8 mouse cellular contexts compared by ENCODE assay signal in genomic region chr12:76472046-76472445, GRCm38 (mm10). TPM values are rescaled to one million over a fixed set of nuclear protein-coding genes. Genes with fewer than 3 reads are reported as not detected.
DNase-seq lines count a peak whose midpoint lies in the region; ATAC-seq and TF ChIP-seq lines count a peak whose summit lies in the region.

No protein-coding gene starts in this region.

- peak; percentile 69 for ATAC-seq in hindbrain, postnatal 0 days
- ATAC-seq in midbrain, embryonic 13.5 days = 0 out of 2 replicates have a peak, but pooled peaks have one; percentile 27

- H3K4me3 ChIP-seq in testis, adult 2 months (ENCODE audit: control insufficient read depth, low read depth, low read length) = no peak overlapping the region
- no peak overlapping the region for H3K4me3 ChIP-seq in forebrain, embryonic 10.5 days
- no peak overlapping the region for H3K4me3 ChIP-seq in hindbrain, postnatal 0 days (ENCODE audit: low read length)
- no peak overlapping the region for H3K4me3 ChIP-seq in midbrain, embryonic 13.5 days (replicated peaks)

- 17% methylated on average over 4 of the region's 4 CpGs for WGBS in forebrain, embryonic 10.5 days
- WGBS in hindbrain, postnatal 0 days = 8% methylated on average over 4 of the region's 4 CpGs
- 8% methylated on average over 4 of the region's 4 CpGs for WGBS in midbrain, embryonic 13.5 days

- intact Hi-C loops in left cerebral cortex, postnatal 10 days (cut with DNase I) = loop anchor here (5.0 to 10.0 kb wide), 3 partner anchors 65 to 207 kb away; partner anchors contain the start of gene Zbtb1

- H3K27me3 ChIP-seq in testis, adult 2 months (ENCODE audit: control insufficient read depth, insufficient read depth, low read length) = no peaks in the 10 kb centered on the region
- no peaks in the 10 kb centered on the region for H3K27me3 ChIP-seq in forebrain, embryonic 10.5 days (ENCODE audit: poor library complexity, severe bottlenecking)
- no peaks in the 10 kb centered on the region for H3K27me3 ChIP-seq in hindbrain, postnatal 0 days (ENCODE audit: insufficient read depth, low read length)
- H3K27me3 ChIP-seq in midbrain, embryonic 13.5 days = no peaks in the 10 kb centered on the region

- no peaks in the 10 kb centered on the region; the same call in 1 of the 2 replicates for H3K4me1 ChIP-seq in testis, adult 2 months (ENCODE audit: control insufficient read depth, insufficient read depth, low read length)
- H3K4me1 ChIP-seq in forebrain, embryonic 10.5 days = peaks cover 6% of the 10 kb centered on the region; the same call in 1 of the 2 replicates
- H3K4me1 ChIP-seq in hindbrain, postnatal 0 days (ENCODE audit: insufficient read depth, low read length) = no peaks in the 10 kb centered on the region
- H3K4me1 ChIP-seq in midbrain, embryonic 13.5 days (replicated peaks) = no peaks in the 10 kb centered on the region

- H3K9me3 ChIP-seq in forebrain, embryonic 10.5 days = no peaks in the 10 kb centered on the region
- H3K9me3 ChIP-seq in hindbrain, postnatal 0 days (ENCODE audit: low read length) = no peaks in the 10 kb centered on the region
- H3K9me3 ChIP-seq in midbrain, embryonic 13.5 days = no peaks in the 10 kb centered on the region

- H3K27ac ChIP-seq in testis, adult 2 months (ENCODE audit: control insufficient read depth, insufficient read depth, low read depth, low read length) = no peak overlapping the region
- no peak overlapping the region for H3K27ac ChIP-seq in forebrain, embryonic 10.5 days
- H3K27ac ChIP-seq in hindbrain, postnatal 0 days = no peak overlapping the region
- H3K27ac ChIP-seq in midbrain, embryonic 13.5 days = no peak overlapping the region

- TF ChIP-seq CTCF in testis, adult 2 months (IDR thresholded peaks at IDR 0.05; ENCODE audit: control insufficient read depth, insufficient read depth, insufficient replicate concordance, low read depth, low read length) = peak; percentile 32; the same call in 1 of the 2 replicates
- TF ChIP-seq CTCF in hindbrain, postnatal 0 days (IDR thresholded peaks at IDR 0.05; ENCODE audit: low read depth) = peak; percentile 75

- no peak overlapping the region for H3K9ac ChIP-seq in hindbrain, postnatal 0 days (replicated peaks; ENCODE audit: low read length)
- H3K9ac ChIP-seq in midbrain, embryonic 13.5 days (replicated peaks) = no peak overlapping the region

- no peak overlapping the region for H3K4me2 ChIP-seq in hindbrain, postnatal 0 days (ENCODE audit: low read depth, low read length)
- no peak overlapping the region for H3K4me2 ChIP-seq in midbrain, embryonic 13.5 days (replicated peaks)

- TF ChIP-seq POLR2A in testis, adult 2 months (IDR thresholded peaks at IDR 0.05; ENCODE audit: control insufficient read depth, low read depth, low read length) = no peak

- H3K36me3 ChIP-seq in testis, adult 2 months (ENCODE audit: control insufficient read depth, insufficient read depth, low read length) = no peaks in the 10 kb centered on the region
- no peaks in the 10 kb centered on the region for H3K36me3 ChIP-seq in forebrain, embryonic 10.5 days (replicated peaks)
- no peaks in the 10 kb centered on the region for H3K36me3 ChIP-seq in hindbrain, postnatal 0 days (ENCODE audit: insufficient read depth, low read length)
- no peaks in the 10 kb centered on the region for H3K36me3 ChIP-seq in midbrain, embryonic 13.5 days

- no peak for DNase-seq in testis, postnatal 14 days (ENCODE audit: low spot score)
- peak; percentile 8 for DNase-seq in c-Kit-negative CD71-positive TER-119-positive erythroid progenitor cells, embryonic 14.5 days (ENCODE audit: low read depth, low spot score)
- DNase-seq in forebrain, embryonic 10.5 days (ENCODE audit: extremely low spot score, low spot score) = peak; percentile 67
- peak; percentile 84 for DNase-seq in hindbrain, postnatal 0 days (ENCODE audit: low spot score)
- peak; percentile 60 to 74 for DNase-seq in left cerebral cortex, postnatal 10 days (ENCODE audit: extremely low spot score in 1 of 2, low spot score in 2 of 2)
- peak; percentile 85 for DNase-seq in testis, postnatal 10 days (ENCODE audit: low spot score)

RNA-seq across cellular contexts. Expression of gene Ppp1r36, which starts 54.7 kb away (rescaled TPM):
- 70.7 and 80.4 TPM in 2 replicates for polyA plus RNA-seq in testis, adult 2 months (2012; rRNA removed)
- polyA plus RNA-seq in forebrain, embryonic 10.5 days (2016; fragmentation: Nextera tagmentation; extraction: Ambion mirVana) = 0.30 and 0.47 TPM in 2 replicates
- total RNA-seq in hindbrain, postnatal 0 days (2014; rRNA removed) = 0.25 and 0.52 TPM in 2 replicates
- polyA plus RNA-seq in hindbrain, postnatal 0 days (2015; fragmentation: Nextera tagmentation; extraction: Ambion mirVana) = 2.7 and 2.8 TPM in 2 replicates
- 1 to 10 TPM in 1 of 2 experiments, under 1 TPM in 1; 0.55 to 1.1 TPM for total RNA-seq in left cerebral cortex, postnatal 10 days (2021)
- polyA plus RNA-seq in midbrain, embryonic 13.5 days (2015; fragmentation: Nextera tagmentation; extraction: Ambion mirVana) = 0.46 and 0.53 TPM in 2 replicates

RNA-seq across cellular contexts. Expression of gene Plekhg3, which starts 58.6 kb away (rescaled TPM):
- 2.2 and 2.7 TPM in 2 replicates for polyA plus RNA-seq in testis, adult 2 months (2012; rRNA removed)
- 1.5 and 2.4 TPM in 2 replicates for polyA plus RNA-seq in forebrain, embryonic 10.5 days (2016; fragmentation: Nextera tagmentation; extraction: Ambion mirVana)
- total RNA-seq in hindbrain, postnatal 0 days (2014; rRNA removed) = 5.4 and 6.8 TPM in 2 replicates
- 1.3 and 1.8 TPM in 2 replicates for polyA plus RNA-seq in hindbrain, postnatal 0 days (2015; fragmentation: Nextera tagmentation; extraction: Ambion mirVana)
- 1 to 10 TPM; 3.8 to 4.8 TPM for total RNA-seq in left cerebral cortex, postnatal 10 days (2021)
- 0.78 and 1.4 TPM in 2 replicates for polyA plus RNA-seq in midbrain, embryonic 13.5 days (2015; fragmentation: Nextera tagmentation; extraction: Ambion mirVana)

Comparison
In these comparisons a context has a peak if more than half of its experiments do, and no peak if none do; other contexts are left out.
1. RNA of gene Ppp1r36, which starts 54.7 kb away (polyA plus RNA-seq): 70.7 to 80.4 TPM in testis, adult 2 months; 2.7 to 2.8 TPM in hindbrain, postnatal 0 days, 0.46 to 0.53 TPM in midbrain, embryonic 13.5 days and 0.30 to 0.47 TPM in forebrain, embryonic 10.5 days; every median in the first group is over 10 times any median in the second.